Mouse (Mus musculus) forebrain, embryonic 11.5 days (tissue): ENCODE measurements around the gene Ints7. TPM values are rescaled to one million over a fixed set of nuclear protein-coding genes. Genes with fewer than 3 reads are reported as not detected.

Experiments
- ATAC-seq: fragments of 200-750 bp; cut with Nextera tagmentation; replicated peaks from 2 replicates; pipeline ENCODE4 v1.8.0; 2017; ENCODE audit warnings: moderate TSS enrichment; ENCODE audit not compliant: low FRiP score
- DNase-seq: peaks from one replicate; pipeline ENCODE4 v3.0.0-alpha.2; 2017; ENCODE audit warnings: low spot score
- H3K27ac ChIP-seq: fragments of 300-500 bp; sonication (generic); 2 replicates; pipeline ENCODE4 v1.5.1; 2014; ENCODE audit warnings: low read depth, low read length
- H3K27me3 ChIP-seq: fragments of 300-500 bp; sonication (generic); 2 replicates; pipeline ENCODE4 v1.6.1; 2014; ENCODE audit warnings: mild to moderate bottlenecking, low read length, mixed read lengths; ENCODE audit not compliant: control insufficient read depth, insufficient read depth
- H3K36me3 ChIP-seq: fragments of 300-500 bp; sonication (generic); 2 replicates; pipeline ENCODE4 v1.6.1; 2014; ENCODE audit warnings: mild to moderate bottlenecking, low read length, moderate library complexity, mixed read lengths; ENCODE audit not compliant: control insufficient read depth, insufficient read depth
- H3K4me1 ChIP-seq: fragments of 300-500 bp; sonication (generic); replicated peaks from 2 replicates; pipeline ENCODE4 v1.6.1; 2014; ENCODE audit warnings: low read length, mixed read lengths; ENCODE audit not compliant: control insufficient read depth, insufficient read depth
- H3K4me2 ChIP-seq: fragments of 300-500 bp; sonication (generic); 2 replicates; pipeline ENCODE4 v1.6.1; 2014; ENCODE audit warnings: low read depth, mild to moderate bottlenecking, low read length, moderate library complexity, mixed read lengths; ENCODE audit not compliant: severe bottlenecking
- H3K4me3 ChIP-seq: fragments of 300-500 bp; sonication (generic); 2 replicates; pipeline ENCODE4 v1.5.1; 2014; ENCODE audit warnings: low read depth, low read length
- H3K9ac ChIP-seq: fragments of 300-500 bp; sonication (generic); 2 replicates; pipeline ENCODE4 v1.6.1; 2014; ENCODE audit warnings: low read length
- H3K9me3 ChIP-seq: fragments of 300-500 bp; sonication (generic); 2 replicates; pipeline ENCODE4 v1.6.1; 2016; ENCODE audit warnings: low read length, mixed read lengths; ENCODE audit not compliant: control insufficient read depth
- WGBS: fragments of 180-500 bp; shearing (Covaris S2); extraction: QIAGEN DNeasy Blood & Tissue Kit; methylation state at CpG from one replicate; pipeline ENCODE4 v1.1.7; 2014; 5-methylcytosine and 5-hydroxymethylcytosine counted together
- polyA plus RNA-seq: library from polyadenylated mRNA; unstranded; fragments of >200 nt; fragmentation: Nextera tagmentation; extraction: Ambion mirVana; gene quantifications from 2 replicates; pipeline ENCODE4 v1.2.1, GENCODE M21; 2014

The Ints7 gene
- polyA plus RNA-seq, 1 experiment from 2014 or later: 83.7 TPM

GRCm38 (mm10) chr1:191641438-191641837 is 66.0 kb downstream of the Ints7 start:
- no peak overlapping the region for H3K27ac ChIP-seq
- 9% methylated on average over 2 of the region's 2 CpGs for WGBS
- ATAC-seq (no peak), DNase-seq (no peak)
- peaks cover 3% of the 10 kb centered on the region; the same call in 1 of the 2 replicates for H3K4me1 ChIP-seq
- no peaks in the 10 kb centered on the region for H3K27me3 ChIP-seq
- no peaks in the 10 kb centered on the region for H3K36me3 ChIP-seq
- no peak overlapping the region for H3K4me3 ChIP-seq
- no peak overlapping the region for H3K4me2 ChIP-seq
- no peaks in the 10 kb centered on the region for H3K9me3 ChIP-seq
- no peak overlapping the region for H3K9ac ChIP-seq

GRCm38 (mm10) chr1:191642903-191643302 is 67.5 kb downstream of the Ints7 start:
- no peak for ATAC-seq
- 64% methylated on average over 4 of the region's 4 CpGs for WGBS
- H3K4me3 ChIP-seq: no peak overlapping the region

GRCm38 (mm10) chr1:191645921-191646320 is 70.5 kb downstream of the Ints7 start:
- Histone ChIP-seq H3K9ac (no peak overlapping the region), H3K4me1 (peaks cover 3% of the 10 kb centered on the region; the same call in 1 of the 2 replicates), H3K4me3 (no peak overlapping the region), H3K27me3 (no peaks in the 10 kb centered on the region), H3K4me2 (no peak overlapping the region), H3K9me3 (no peaks in the 10 kb centered on the region), H3K27ac (no peak overlapping the region), H3K36me3 (no peaks in the 10 kb centered on the region)
- DNase-seq: no peak
- ATAC-seq: no peak
- 68% methylated on average over 8 of the region's 8 CpGs for WGBS

More at GRCm38 (mm10) chr1:191642903-191643302, 67.5 kb downstream of the Ints7 start:
- Histone ChIP-seq H3K9ac (no peak overlapping the region), H3K9me3 (no peaks in the 10 kb centered on the region), H3K36me3 (no peaks in the 10 kb centered on the region), H3K27ac (no peak overlapping the region), H3K4me1 (peaks cover 3% of the 10 kb centered on the region; the same call in 1 of the 2 replicates), H3K27me3 (no peaks in the 10 kb centered on the region), H3K4me2 (no peak overlapping the region)
- no peak for DNase-seq

GRCm38 (mm10) chr1:191647590-191647989 is 72.2 kb downstream of the Ints7 start:
- H3K4me1 ChIP-seq: no peaks in the 10 kb centered on the region
- WGBS: 86% methylated on average over 3 of the region's 3 CpGs
- no peaks in the 10 kb centered on the region for H3K27me3 ChIP-seq
- H3K9me3 ChIP-seq: no peaks in the 10 kb centered on the region
- no peak overlapping the region for H3K27ac ChIP-seq
- H3K4me2 ChIP-seq: no peak overlapping the region
- no peak overlapping the region for H3K9ac ChIP-seq
- no peak overlapping the region for H3K4me3 ChIP-seq
- H3K36me3 ChIP-seq: no peaks in the 10 kb centered on the region
- DNase-seq (no peak), ATAC-seq (no peak)

GRCm38 (mm10) chr1:191659441-191659840 is 84.0 kb downstream of the Ints7 start:
- no peak for DNase-seq
- Histone ChIP-seq H3K4me1 (no peaks in the 10 kb centered on the region), H3K27ac (no peak overlapping the region)

GRCm38 (mm10) chr1:191661019-191661796 is 85.8 kb downstream of the Ints7 start:
- Histone ChIP-seq H3K4me1 (no peaks in the 10 kb centered on the region), H3K9me3 (no peaks in the 10 kb centered on the region), H3K27me3 (no peaks in the 10 kb centered on the region), H3K27ac (no peak overlapping the region), H3K36me3 (no peaks in the 10 kb centered on the region), H3K4me2 (no peak overlapping the region), H3K4me3 (no peak overlapping the region), H3K9ac (no peak overlapping the region)
- 72% methylated on average over 8 of the region's 8 CpGs for WGBS
- no peak for DNase-seq
- ATAC-seq: no peak

More at GRCm38 (mm10) chr1:191659441-191659840, 84.0 kb downstream of the Ints7 start:
- H3K27me3 ChIP-seq: no peaks in the 10 kb centered on the region
- WGBS: 74% methylated on average over 3 of the region's 3 CpGs
- no peak overlapping the region for H3K9ac ChIP-seq
- no peak for ATAC-seq
- H3K9me3 ChIP-seq: no peaks in the 10 kb centered on the region
- H3K4me3 ChIP-seq: no peak overlapping the region
- no peak overlapping the region for H3K4me2 ChIP-seq
- H3K36me3 ChIP-seq: no peaks in the 10 kb centered on the region

GRCm38 (mm10) chr1:191662178-191662898 is 86.9 kb downstream of the Ints7 start:
- Histone ChIP-seq H3K36me3 (no peaks in the 10 kb centered on the region), H3K27ac (no peak overlapping the region), H3K4me3 (no peak overlapping the region), H3K4me2 (no peak overlapping the region), H3K27me3 (no peaks in the 10 kb centered on the region), H3K9me3 (no peaks in the 10 kb centered on the region), H3K4me1 (no peaks in the 10 kb centered on the region), H3K9ac (no peak overlapping the region)
- ATAC-seq: no peak
- no peak for DNase-seq
- WGBS: 77% methylated on average over 9 of the region's 9 CpGs

GRCm38 (mm10) chr1:191662899-191663500 is 87.6 kb downstream of the Ints7 start:
- no peak for DNase-seq
- no peaks in the 10 kb centered on the region for H3K9me3 ChIP-seq
- no peak overlapping the region for H3K4me3 ChIP-seq
- H3K4me2 ChIP-seq: no peak overlapping the region
- H3K27me3 ChIP-seq: no peaks in the 10 kb centered on the region
- no peaks in the 10 kb centered on the region for H3K36me3 ChIP-seq
- H3K27ac ChIP-seq: no peak overlapping the region
- ATAC-seq: no peak
- no peak overlapping the region for H3K9ac ChIP-seq
- no peaks in the 10 kb centered on the region for H3K4me1 ChIP-seq
- WGBS: 74% methylated on average over 8 of the region's 8 CpGs
